Mouse (Mus musculus): ENCODE data around the gene Adra2a. TPM values are rescaled to one million over a fixed set of nuclear protein-coding genes. Genes with fewer than 3 reads are reported as not detected.

Adra2a gene
- total RNA-seq (2021): 1 to 10 TPM; 2.2 to 2.3 TPM
- long read RNA-seq, experiment 1: 0 reads
- long read RNA-seq, experiment 2, partial matches to known transcripts: 0 of 1 reads
- long read RNA-seq, experiment 2, other reads (novel, unspliced or antisense): 1 of 1 reads

GRCm38 (mm10) chr19:54043851-54044250 lies at the start of gene Adra2a:
Gene Adra2a, plus strand, starts transcription at chr19:54044151.
- no peak for DNase-seq

DNA sequence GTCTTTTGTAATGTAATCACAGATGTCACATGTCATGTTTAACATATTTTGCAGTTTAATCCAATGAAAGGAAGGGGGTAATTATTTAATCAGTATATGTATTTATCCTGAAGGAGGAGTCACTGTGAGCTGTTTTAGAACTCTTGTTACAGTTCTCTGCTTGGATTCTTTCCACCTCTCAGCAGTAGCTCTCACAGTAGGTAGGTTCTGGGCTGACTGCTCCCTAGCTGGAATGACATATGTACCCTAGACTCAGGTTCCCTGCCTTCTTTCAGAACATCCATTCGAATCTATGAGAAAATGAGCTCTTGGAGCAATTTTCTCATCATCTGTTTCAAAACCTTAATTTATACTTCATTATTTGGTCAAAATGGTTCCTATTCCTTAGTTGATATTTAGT lies 49.7 kb upstream of the Adra2a start:
- no peak for DNase-seq

DNA sequence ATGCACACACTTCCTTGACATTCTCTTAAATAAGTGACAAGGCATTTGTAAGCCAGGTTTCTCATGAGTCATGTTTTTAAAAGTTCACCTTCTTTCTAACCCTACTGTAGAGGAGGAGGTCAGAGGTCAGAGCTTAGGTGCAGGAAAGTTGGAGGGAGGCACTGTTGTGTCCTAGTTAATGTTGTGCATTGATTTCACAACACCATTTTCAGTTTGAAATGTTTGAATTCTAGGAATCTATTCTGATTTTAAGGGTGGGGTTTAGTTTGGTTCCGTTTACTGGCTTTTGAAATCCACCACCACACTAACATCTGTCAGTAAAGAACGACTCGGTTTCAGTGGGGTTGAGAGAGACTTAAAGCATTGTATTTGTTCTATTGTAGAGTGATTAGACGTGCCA lies 33.0 kb upstream of the Adra2a start:
- no peak for DNase-seq

- DNase-seq: no peak
Observed at GRCm38 (mm10) chr19:54014999-54015398, 29.0 kb upstream of the Adra2a start.

DNA sequence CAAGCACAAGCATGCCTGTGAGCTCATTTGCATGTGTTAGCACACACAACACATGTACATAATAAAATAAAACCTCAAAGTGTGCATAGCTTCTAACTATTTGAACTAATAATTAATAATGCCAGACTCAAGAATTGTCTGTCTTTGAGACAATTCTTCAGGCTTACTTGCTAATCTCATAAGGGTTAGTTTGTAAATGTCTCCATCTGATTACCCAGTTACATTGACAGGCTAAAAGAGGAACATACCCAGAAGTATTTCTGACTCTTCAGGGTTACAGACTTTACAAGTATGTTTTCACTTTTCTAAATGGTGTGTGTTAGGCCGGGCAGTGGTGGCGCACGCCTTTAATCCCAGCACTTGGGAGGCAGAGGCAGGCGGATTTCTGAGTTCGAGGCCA lies 28.4 kb upstream of the Adra2a start:
- DNase-seq: no peak

DNA sequence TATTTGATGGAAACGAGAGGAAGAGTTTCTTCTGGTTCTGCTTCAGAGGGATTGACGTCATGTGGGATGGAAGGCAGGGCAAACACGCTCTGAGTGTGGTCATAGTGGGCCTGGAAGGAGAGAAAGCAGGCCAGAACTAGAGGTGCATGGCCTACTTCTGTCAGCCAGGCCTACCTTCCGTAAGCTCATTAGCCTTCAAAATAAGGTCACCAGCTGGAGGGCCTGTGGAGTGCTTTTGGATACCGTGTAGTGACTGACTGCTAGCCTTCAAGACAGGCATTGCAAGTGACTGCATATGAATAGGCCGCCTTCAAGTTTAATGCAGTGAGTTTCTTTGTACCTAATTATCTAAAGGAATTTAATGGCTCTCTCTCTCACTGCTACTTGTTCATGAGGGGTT lies 8.9 kb upstream of the Adra2a start:
- no peak for DNase-seq

GRCm38 (mm10) chr19:54039441-54039840 lies 4.5 kb upstream of the Adra2a start:
- no peak for DNase-seq

DNA sequence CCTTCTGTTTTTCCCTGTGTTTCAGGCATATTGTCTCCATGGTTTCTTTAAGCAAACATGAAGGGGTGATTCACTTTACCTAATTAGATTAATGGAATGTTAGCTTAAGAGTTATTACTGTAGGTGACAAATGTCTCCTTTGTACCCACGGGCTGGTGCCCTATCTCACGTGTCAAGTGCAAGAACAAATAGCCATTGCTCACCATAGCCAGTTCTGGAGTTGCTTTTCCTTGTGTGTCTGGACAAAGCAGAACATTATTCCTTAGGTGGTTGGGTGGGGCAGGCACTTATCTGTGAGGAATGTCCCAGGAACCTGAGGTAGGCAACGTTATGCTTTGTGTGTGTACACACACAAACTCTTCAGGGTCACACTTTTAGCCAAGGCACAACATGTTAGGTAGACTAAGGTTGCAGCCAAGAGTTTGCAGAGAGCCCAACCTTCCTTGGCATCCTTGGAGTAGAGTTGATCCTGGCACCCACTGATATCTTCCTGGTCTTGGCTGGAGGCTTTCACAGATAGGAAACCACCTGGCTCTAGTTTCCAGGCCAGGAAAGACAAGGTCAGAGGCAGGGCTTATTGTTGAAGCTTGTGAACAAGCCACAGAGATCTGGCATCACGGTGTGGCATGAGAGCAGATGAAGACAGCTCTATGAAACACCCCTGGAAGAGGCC lies 3.5 kb upstream of the Adra2a start:
- DNase-seq: no peak

- no peak for DNase-seq
Observed at GRCm38 (mm10) chr19:54041029-54041367, 3.0 kb upstream of the Adra2a start.

DNA sequence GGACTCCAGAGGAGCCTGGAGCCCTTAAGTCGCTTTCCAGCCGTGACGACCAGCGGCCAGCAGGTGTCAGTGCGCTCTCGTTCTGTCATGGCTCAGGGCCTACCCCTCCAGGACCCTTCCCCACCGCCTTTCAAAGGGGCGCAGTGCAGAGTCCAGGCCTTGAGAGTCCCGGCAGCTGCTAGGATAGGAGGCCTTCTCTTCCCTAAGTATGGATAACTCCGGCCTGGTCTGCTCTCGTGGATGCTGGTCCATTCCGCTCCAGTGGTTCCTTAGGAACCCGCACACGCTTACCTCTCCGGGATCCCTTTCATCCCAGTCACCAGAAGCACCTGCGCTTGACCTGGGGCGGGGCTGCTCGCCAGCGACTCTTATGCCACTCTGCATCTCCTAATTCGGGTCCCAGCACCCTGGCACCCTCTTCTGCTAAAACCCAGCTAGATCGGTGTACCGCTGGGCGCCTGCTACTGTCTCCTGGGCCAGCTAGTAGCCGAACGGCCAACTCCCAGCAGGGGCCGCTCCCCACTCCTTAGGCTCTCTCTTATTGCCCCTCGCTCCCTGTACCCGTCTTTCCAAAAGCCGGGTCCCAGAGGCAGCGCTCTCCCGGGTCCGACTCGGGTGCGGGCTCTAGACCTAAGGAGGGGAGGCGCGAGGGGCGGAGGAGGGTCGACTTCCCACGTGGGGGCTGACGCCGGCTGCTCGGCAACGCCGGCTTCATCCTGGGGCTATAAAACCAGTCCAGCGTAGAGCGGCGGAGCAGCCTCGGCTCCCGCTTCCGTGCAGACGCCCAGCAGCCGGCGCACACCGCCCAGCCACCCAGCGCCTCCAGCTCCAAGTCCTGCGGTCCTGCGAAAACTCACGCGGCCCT lies 788 bp downstream of the Adra2a start:
- peak; percentile 66 for DNase-seq

GRCm38 (mm10) chr19:54045412-54045811 lies 1.5 kb downstream of the Adra2a start:
- peak; percentile 13 for DNase-seq

- peak; percentile 26 for DNase-seq
Observed at GRCm38 (mm10) chr19:54045931-54046683, 2.2 kb downstream of the Adra2a start.

GRCm38 (mm10) chr19:54046684-54047070 lies 2.7 kb downstream of the Adra2a start:
- DNase-seq: peak; percentile 11

GRCm38 (mm10) chr19:54047386-54048050 lies 3.6 kb downstream of the Adra2a start:
- no peak for DNase-seq

DNA sequence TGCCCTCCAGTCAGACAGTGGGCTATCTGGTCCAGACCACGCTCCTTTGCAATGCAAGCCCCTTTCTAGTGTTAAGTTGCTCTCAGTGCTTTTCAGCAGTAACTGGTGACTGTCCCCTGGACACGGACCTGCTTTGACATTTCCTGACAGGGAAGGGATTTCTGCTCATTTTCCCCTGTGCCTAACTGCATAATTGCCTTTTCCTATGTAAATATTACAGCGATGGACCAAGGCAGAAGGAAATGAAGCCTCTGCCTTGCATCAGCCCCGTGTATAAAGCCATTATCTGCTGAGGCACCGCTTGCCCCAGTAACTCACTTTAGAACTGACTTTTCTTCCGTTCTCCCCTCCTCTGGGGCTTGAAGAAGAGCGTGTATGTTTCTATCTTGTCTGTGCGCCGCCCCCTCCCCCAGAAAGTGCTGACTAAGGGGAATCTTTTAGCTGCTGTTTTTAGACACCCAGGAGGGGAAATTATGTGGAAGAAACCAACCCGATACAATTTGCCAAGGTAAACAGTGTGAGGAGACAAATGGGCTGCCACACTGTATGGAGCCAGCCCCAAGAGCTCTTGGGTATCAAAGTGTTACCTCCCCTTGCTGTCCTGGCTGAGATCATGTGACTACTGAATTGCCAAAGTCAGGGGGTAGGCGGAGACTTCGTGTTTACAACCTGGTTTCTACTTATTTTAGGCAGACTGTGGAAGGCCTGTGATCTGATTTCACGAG lies 4.4 kb downstream of the Adra2a start:
- DNase-seq: peak; percentile 10

DNA sequence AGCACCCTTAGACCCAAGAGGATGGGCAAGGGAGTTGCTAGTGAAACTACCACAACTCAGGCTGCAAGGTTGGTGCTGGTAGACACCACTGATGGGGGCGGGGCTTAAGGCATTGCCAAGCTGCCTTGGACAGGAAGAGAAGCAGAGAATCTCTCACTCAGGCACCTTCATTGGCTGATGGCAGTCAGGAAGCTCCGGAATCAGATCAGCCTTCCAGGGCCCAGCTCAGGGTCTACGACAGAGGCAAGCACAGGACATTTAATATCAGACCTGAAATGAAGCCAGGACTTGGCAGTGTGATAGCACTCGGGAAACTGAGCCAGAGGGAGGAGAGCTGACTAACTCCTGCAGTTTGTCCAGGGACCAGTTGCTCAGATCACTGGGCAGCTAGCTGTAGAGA lies 7.7 kb downstream of the Adra2a start:
- no peak for DNase-seq

DNA sequence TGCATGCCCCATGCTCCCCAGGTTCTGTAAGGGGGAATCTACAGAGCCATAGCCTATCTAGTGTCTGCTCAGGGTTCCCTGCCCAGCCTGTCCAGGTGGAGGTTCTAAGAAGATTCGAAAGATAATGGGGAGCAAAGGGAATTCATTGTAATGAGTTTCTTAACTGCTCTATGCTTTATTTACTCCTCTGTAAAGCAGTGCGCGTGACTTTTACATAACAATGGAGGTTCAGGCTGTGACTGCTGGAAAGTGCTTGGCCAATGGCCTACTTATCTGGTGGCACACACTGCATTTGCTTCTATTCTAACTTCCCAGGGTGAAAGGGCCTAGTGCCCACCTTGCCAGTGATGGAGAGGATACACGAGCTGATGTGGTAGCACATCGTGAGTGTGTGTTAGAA lies 11.9 kb downstream of the Adra2a start:
- DNase-seq: no peak

DNA sequence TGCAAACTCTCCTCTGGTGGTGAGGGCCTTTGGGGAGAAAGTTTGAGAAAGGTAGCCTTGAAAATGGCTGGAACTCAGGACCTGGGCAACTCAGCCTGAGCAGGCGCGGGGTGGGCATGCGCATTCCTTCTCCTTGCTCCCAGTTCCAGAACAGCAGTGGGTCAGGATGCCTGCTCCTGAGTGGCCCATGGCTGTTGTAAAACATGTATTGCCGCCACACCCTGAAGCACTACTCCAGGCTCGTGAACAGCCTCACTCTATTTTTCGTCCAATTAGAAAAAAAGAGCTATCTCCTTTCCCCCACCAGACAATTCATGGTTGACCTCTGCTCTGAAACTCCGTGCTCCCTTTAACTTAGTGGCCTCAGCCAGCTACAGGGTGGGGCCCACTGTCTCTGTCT lies 24.5 kb downstream of the Adra2a start:
- DNase-seq: no peak

GRCm38 (mm10) chr19:54070521-54070920 lies 26.6 kb downstream of the Adra2a start:
- DNase-seq: no peak

DNA sequence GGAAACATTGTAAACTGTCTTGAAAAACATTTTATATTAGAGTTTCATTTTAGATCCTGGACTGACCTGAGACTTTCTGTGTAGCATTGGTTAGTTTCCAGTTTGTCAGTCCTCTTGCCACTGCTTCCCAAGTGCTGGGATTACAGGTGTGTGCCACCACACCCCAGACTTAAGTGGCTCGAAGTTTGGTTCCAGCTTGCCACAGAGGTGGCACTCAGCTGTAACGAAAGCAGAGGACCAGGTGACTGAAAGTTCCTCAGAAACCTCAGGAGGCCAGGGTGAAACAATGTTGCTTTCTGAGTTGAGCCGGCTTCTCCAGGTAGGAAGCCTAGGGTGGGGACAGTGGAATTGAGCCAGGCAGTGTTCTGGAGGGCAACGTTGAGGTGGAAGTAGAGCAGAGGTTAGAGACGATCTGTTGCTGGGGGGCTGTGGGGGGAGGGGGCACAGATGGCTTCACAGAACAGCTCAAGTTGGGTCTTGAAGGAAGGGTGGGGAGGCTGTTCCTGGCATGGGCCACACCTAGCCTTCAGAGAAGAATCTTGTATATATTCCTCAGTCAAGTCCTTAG lies 28.4 kb downstream of the Adra2a start:
- no peak for DNase-seq

Measured in adrenal gland, postnatal 10 days (tissue).